In the genomic region with DNA sequence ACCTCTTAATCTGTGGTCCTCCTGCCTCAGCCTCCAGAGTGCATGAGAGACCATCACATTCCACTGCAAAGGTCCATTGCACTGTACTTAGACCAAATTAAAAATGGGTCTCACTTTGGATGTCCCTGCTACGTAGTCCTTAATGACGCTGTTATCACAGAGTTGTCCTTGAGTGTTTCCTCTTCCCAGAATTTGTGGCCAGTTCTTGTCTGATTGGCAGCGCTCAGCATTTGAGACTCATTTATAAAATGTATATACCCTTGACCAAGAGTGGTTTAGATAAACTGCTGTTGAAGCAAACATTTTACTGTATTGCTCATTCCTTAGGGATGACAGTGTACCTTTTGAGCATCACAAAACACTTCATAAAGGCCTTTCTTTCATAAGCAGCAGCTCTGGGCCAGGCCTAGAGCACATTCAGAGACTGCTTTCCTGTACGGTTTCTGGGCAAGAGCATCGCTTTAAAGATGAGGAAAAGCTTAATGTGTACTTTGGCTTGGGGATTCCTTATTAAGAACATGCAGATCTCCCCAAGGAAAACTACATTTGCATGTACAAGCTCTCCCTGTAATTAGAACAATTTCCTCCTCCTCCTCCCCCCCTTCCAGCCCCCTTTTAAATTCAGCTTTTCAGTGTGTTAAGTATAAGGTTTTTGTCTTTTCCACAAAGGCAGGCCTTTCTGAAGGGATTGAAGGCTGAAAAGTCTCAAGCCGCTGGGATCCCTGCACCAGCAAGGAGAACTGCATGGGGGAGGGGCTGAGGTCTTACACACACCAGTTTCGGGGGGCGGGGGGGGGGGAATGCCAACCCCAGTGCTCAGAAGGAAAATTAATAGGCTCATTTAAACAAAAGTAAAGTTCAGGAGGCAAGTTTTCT, we compare ENCODE assay signal across 8 mouse cellular contexts. TPM values are rescaled to one million over a fixed set of nuclear protein-coding genes. Genes with fewer than 3 reads are reported as not detected.
DNase-seq lines count a peak whose midpoint lies in the region; ATAC-seq and TF ChIP-seq lines count a peak whose summit lies in the region.

No protein-coding gene starts in this region.

- no peak for TF ChIP-seq POLR2A in kidney, adult 2 months (IDR thresholded peaks at IDR 0.05; ENCODE audit: low read depth, low read length)

- H3K36me3 ChIP-seq in kidney, adult 2 months (ENCODE audit: control insufficient read depth, insufficient read depth, low read length) = no peaks in the 10 kb centered on the region
- H3K36me3 ChIP-seq in heart, embryonic 16.5 days (ENCODE audit: control insufficient read depth, insufficient read depth) = no peaks in the 10 kb centered on the region

- peak; percentile 64 for ATAC-seq in heart, embryonic 16.5 days (replicated peaks; ENCODE audit: extremely low read depth, insufficient read depth, low FRiP score)
- peak; percentile 18; the same call in 1 of the 2 replicates for ATAC-seq in megakaryocyte-erythroid progenitor cell, adult 5-6 weeks (replicated peaks; ENCODE audit: low FRiP score, low TSS enrichment, poor library complexity, severe bottlenecking)

- WGBS in kidney, adult 2 months = 34% methylated on average over 8 of the region's 8 CpGs
- WGBS in heart, embryonic 16.5 days = 23% methylated on average over 8 of the region's 8 CpGs

- no peak for TF ChIP-seq CTCF in kidney, adult 2 months (conservative IDR thresholded peaks at IDR 0.05; ENCODE audit: insufficient read depth, insufficient read length, low read depth, low read length)

- H3K4me2 ChIP-seq in heart, embryonic 16.5 days (ENCODE audit: low read depth, low read length) = peak overlapping the region; percentile 60

- H3K9ac ChIP-seq in heart, embryonic 16.5 days (ENCODE audit: low read length) = peak overlapping the region; percentile 62

- H3K4me1 ChIP-seq in kidney, adult 2 months (ENCODE audit: control insufficient read depth, insufficient read depth, low read length) = peaks cover 2% of the 10 kb centered on the region; the same call in 1 of the 2 replicates
- H3K4me1 ChIP-seq in heart, embryonic 16.5 days (ENCODE audit: control insufficient read depth, insufficient read depth, low read length) = peaks cover 43% of the 10 kb centered on the region

- H3K4me3 ChIP-seq in kidney, adult 2 months (ENCODE audit: insufficient read depth, low read depth, low read length) = no peak overlapping the region
- H3K4me3 ChIP-seq in heart, embryonic 16.5 days (ENCODE audit: low read length) = peak overlapping the region; percentile 36

- peak overlapping the region; percentile 93 for H3K27ac ChIP-seq in kidney, adult 2 months (ENCODE audit: insufficient read depth, low read depth, low read length)
- H3K27ac ChIP-seq in heart, embryonic 16.5 days (ENCODE audit: low read length) = peak overlapping the region; percentile 93

- no peaks in the 10 kb centered on the region for H3K27me3 ChIP-seq in kidney, adult 2 months (replicated peaks; ENCODE audit: control insufficient read depth, insufficient read depth, low read length)
- H3K27me3 ChIP-seq in heart, embryonic 16.5 days (ENCODE audit: control insufficient read depth, insufficient read depth, low read length) = no peaks in the 10 kb centered on the region

- H3K9me3 ChIP-seq in heart, embryonic 16.5 days (replicated peaks; ENCODE audit: control insufficient read depth, low read length) = no peaks in the 10 kb centered on the region

- no peak for DNase-seq in kidney, adult 2 months
- DNase-seq in kidney, adult 11 months = no peak
- DNase-seq in embryo, embryonic 9.5 days (ENCODE audit: extremely low spot score) = peak; percentile 42
- no peak for DNase-seq in thymus, postnatal 14 days
- DNase-seq in B cell, adult 2 months = no peak
- DNase-seq in cerebellum, adult 8-10 months = no peak

RNA-seq across cellular contexts. Expression of a gene that starts 52.5 kb away (rescaled TPM):
- 5.1 and 6.1 TPM in 2 replicates for polyA plus RNA-seq in kidney, adult 2 months (2012; rRNA removed)
- polyA plus RNA-seq in heart, embryonic 16.5 days (2015; fragmentation: Nextera tagmentation; extraction: Ambion mirVana) = 31.9 and 40.2 TPM in 2 replicates
- 23.4 and 32.1 TPM in 2 replicates for total RNA-seq in megakaryocyte-erythroid progenitor cell, adult 5-6 weeks (2014; fragmentation: Nextera tagmentation)
- total RNA-seq in megakaryocyte-erythroid progenitor cell, adult 5-6 weeks (2017) = 25.3 and 25.7 TPM in 2 replicates
